Mouse (Mus musculus) liver, postnatal 0 days (tissue): Measurements from ENCODE around the gene Hmg20b.

Experiments used
- CTCF ChIP-seq: sonication (generic); IDR thresholded peaks from 2 replicates; pipeline ENCODE4 v1.5.1; 2016; ENCODE audit warnings: antibody characterized with exemption, low read depth
- EP300 ChIP-seq: IDR thresholded peaks from 2 replicates; pipeline ENCODE4 v1.6.1; 2016; ENCODE audit warnings: antibody characterized with exemption, low read depth, mild to moderate bottlenecking

DNA sequence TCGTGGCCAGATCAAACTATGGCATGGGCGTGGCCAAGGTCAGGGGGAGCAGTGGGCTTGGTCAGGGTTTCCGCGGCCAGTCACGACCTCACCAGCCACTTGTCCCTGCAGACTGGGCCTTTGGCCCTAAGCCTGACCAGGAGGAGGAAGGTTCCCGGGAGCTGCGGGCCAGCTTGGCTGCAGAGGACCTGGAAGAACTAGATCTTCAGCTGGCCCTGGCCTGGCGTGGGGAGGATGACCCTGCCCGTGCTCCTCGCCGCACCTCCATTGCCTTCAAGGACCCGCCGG is 40.3 kb upstream of the Hmg20b start:
- no peak for TF ChIP-seq CTCF
- TF ChIP-seq EP300 = no peak
